Mouse (Mus musculus) heart, embryonic 10.5 days (tissue): Measurements from ENCODE around the gene Scn8a. TPM values are rescaled to one million over a fixed set of nuclear protein-coding genes. Genes with fewer than 3 reads are reported as not detected.
A peak's percentile ranks its signal among the peaks of the same experiment; 100 is the strongest.

ENCODE experiments used
- DNase-seq: peaks from one replicate; pipeline ENCODE4 v3.0.0-alpha.2; 2017; ENCODE audit warnings: low spot score
- H3K27ac ChIP-seq: fragments of 300-500 bp; sonication (generic); 2 replicates; pipeline ENCODE4 v1.5.1; 2016; ENCODE audit warnings: mild to moderate bottlenecking
- H3K27me3 ChIP-seq: fragments of 300-500 bp; sonication (generic); 2 replicates; pipeline ENCODE4 v1.6.1; 2016; ENCODE audit warnings: mild to moderate bottlenecking; ENCODE audit not compliant: poor library complexity, insufficient read depth, severe bottlenecking
- H3K36me3 ChIP-seq: fragments of 300-500 bp; sonication (generic); 2 replicates; pipeline ENCODE4 v1.6.1; 2016; ENCODE audit warnings: mild to moderate bottlenecking, moderate library complexity
- H3K4me1 ChIP-seq: fragments of 300-500 bp; sonication (generic); 2 replicates; pipeline ENCODE4 v1.6.1; 2016; ENCODE audit warnings: mild to moderate bottlenecking
- H3K4me3 ChIP-seq: fragments of 300-500 bp; sonication (generic); 2 replicates; pipeline ENCODE4 v1.5.1; 2016; ENCODE audit warnings: mild to moderate bottlenecking, moderate library complexity
- H3K9me3 ChIP-seq: fragments of 300-500 bp; sonication (generic); 2 replicates; pipeline ENCODE4 v1.6.1; 2016; ENCODE audit warnings: mild to moderate bottlenecking, moderate library complexity
- WGBS: fragments of 180-500 bp; shearing (Covaris S2); methylation state at CpG from one replicate; pipeline ENCODE4 v1.1.7; 2016; 5-methylcytosine and 5-hydroxymethylcytosine counted together
- polyA plus RNA-seq: library from polyadenylated mRNA; unstranded; fragments of >200 nt; fragmentation: Nextera tagmentation; extraction: Ambion mirVana; gene quantifications from 2 replicates; pipeline ENCODE4 v1.2.1, GENCODE M21; 2016

Scn8a gene
- polyA plus RNA-seq, 1 experiment from 2014 or later = 2.0 TPM

DNA sequence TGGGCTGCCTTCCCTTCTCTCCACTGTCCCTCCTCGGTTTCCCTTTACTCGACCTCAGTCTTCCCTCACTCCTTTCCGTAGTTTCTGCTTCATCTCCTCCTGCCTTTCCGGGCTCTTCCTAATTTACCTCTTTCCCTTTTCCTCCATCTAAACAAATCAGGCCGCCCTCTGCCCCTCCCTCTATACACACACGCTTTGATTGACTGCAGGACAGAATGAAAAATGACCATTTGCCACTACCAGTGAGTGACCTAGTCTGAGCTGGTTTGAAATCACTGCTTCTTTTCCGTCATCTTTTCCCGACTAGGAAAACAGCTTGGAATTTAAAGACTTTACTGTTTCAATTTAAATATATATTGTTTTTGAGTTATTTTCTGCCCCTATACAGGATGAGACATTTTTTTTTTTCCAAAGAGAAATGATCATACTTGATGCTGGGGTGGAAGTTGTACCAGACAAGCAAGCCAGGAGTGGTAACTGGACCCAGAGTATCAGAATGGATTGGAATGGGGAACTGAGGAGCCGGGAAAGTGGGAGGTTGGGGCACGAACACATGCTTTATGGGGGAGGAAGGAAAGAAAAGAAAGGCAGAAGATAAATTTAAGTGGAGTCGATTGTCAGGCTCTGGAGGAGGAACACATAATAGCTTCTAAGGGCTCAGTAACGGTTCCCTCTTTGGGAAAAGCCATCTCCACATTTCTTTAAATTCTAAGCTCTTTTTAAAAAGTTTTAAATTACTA lies 114.7 kb downstream of the Scn8a start:
- 22% methylated on average over 12 of the region's 12 CpGs for WGBS
- H3K36me3 ChIP-seq = no peaks in the 10 kb centered on the region
- no peaks in the 10 kb centered on the region for H3K9me3 ChIP-seq
- peak overlapping the region; percentile 71 for H3K27ac ChIP-seq
- peaks cover 9% of the 10 kb centered on the region for H3K4me1 ChIP-seq
- DNase-seq = no peak
- peaks cover 39% of the 10 kb centered on the region for H3K27me3 ChIP-seq
- H3K4me3 ChIP-seq = peak overlapping the region; percentile 70

DNA sequence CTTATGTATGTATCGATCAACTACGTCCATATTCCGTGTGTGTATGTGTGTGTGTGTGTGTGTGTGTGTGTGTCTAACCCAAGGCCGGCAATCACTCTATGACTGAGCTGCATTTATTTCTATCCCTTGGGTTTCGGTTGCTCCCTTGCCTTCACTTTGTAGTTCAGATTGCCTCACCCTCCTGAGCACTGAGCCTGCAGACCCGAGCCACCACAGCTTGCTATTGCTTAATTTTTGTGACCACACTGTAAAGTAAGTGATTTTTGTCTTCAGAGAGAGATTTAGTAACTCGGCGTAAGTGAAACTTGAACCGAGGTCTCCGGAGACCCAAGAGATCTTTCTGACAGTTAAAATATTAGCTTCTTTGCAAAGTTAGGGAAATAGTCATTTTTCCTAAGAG lies 116.8 kb downstream of the Scn8a start:
- Histone ChIP-seq H3K9me3 (no peaks in the 10 kb centered on the region), H3K27me3 (peaks cover 33% of the 10 kb centered on the region), H3K27ac (no peak overlapping the region), H3K36me3 (no peaks in the 10 kb centered on the region), H3K4me1 (peaks cover 9% of the 10 kb centered on the region), H3K4me3 (no peak overlapping the region)
- DNase-seq = no peak
- whole genome bisulfite sequencing = 86% methylated on average over 10 of the region's 10 CpGs

DNA sequence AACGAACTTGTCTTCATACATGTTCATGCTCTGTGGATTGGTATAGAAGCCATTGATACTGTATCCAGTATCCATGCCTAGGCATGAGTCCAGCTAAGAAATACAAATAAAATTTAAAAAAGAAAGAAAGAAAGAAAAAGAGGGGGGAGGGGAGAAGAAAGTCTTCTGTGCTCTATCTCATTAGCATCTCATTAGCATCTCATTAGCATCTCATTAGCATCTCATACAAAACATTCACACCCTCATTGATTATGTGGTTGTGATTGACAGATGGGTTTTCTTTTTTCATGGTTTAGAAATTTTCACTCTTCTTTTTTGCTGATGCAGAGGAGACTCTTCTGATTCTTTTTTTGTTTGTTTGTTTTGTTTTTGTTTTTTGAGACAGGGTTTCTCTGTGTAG lies 117.4 kb downstream of the Scn8a start:
- H3K27ac ChIP-seq = no peak overlapping the region
- no peaks in the 10 kb centered on the region for H3K9me3 ChIP-seq
- H3K36me3 ChIP-seq = no peaks in the 10 kb centered on the region
- no peak for DNase-seq
- peaks cover 9% of the 10 kb centered on the region for H3K4me1 ChIP-seq
- H3K27me3 ChIP-seq = peaks cover 30% of the 10 kb centered on the region
- 87% methylated on average over 1 of the region's 1 CpGs for WGBS
- no peak overlapping the region for H3K4me3 ChIP-seq

DNA sequence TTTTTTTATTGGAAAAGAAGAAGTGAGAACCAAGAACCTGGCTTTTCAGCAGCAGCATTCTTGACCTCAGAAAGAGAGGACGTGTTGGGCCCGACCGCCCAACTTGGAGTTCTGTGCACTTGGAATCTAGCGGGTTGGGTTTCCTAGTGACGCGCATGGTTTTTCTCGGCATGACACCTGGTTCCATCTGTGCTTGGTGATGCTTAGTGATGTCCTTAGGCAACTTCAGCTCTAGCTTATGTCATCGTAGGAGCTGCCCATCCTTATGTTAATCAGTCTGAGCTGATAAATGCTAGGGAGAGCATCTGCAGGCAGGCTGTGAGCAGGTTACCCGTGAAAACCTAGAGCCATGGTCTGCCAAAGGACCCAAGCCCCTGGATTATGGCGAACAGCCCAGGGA lies 120.6 kb downstream of the Scn8a start:
- no peaks in the 10 kb centered on the region for H3K4me1 ChIP-seq
- 84% methylated on average over 10 of the region's 10 CpGs for WGBS
- no peak overlapping the region for H3K4me3 ChIP-seq
- peaks cover 18% of the 10 kb centered on the region for H3K27me3 ChIP-seq
- no peaks in the 10 kb centered on the region for H3K36me3 ChIP-seq
- no peak overlapping the region for H3K27ac ChIP-seq
- DNase-seq = no peak
- H3K9me3 ChIP-seq = no peaks in the 10 kb centered on the region

DNA sequence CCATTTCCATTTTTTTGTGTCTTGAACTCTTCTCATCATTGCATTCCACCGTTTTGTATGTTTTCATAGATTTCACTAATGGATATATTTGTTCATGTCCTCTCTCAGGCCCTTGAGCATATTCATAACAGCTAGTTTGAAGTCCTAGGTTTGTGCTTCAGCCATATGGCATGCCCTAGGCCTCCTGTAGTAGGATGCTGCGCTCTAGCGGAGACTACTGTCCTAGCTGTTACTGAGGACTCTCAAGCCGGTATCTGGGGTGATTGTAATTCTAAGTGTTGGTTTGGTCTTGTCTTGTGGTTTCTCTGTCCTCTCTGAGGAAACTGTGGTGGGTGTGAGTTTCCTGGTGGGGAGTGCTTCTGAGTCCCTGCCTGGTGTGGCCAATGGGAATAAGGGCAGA lies 127.4 kb downstream of the Scn8a start:
- Histone ChIP-seq H3K36me3 (no peaks in the 10 kb centered on the region), H3K4me1 (no peaks in the 10 kb centered on the region), H3K27ac (no peak overlapping the region), H3K9me3 (no peaks in the 10 kb centered on the region), H3K4me3 (no peak overlapping the region), H3K27me3 (peaks cover 14% of the 10 kb centered on the region; the same call in 1 of the 2 replicates)
- WGBS = 27% methylated on average over 4 of the region's 4 CpGs
- no peak for DNase-seq

DNA sequence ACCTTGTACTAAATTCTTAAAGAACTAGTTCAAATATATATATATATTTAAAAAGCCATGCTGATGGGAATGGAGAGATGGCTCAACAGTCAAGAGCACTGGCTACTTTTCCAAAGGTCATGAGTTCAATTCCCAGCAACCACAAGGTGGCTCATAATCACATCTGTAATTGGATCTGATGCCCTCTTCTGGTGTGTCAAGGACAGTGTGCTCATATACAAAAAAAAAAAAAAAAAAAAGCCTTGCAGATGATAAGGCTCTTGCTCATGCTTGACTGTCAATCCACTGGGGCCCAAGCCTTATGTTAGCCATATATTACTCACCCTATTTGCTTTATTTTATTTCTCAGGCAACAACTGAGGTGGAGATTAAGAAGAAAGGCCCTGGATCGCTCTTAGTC lies 132.0 kb downstream of the Scn8a start:
- DNase-seq = no peak
- peaks cover 10% of the 10 kb centered on the region; the same call in 1 of the 2 replicates for H3K27me3 ChIP-seq
- H3K4me1 ChIP-seq = peaks cover 11% of the 10 kb centered on the region; the same call in 1 of the 2 replicates
- H3K4me3 ChIP-seq = no peak overlapping the region
- H3K27ac ChIP-seq = no peak overlapping the region
- no peaks in the 10 kb centered on the region for H3K9me3 ChIP-seq
- 90% methylated on average over 1 of the region's 1 CpGs for WGBS
- no peaks in the 10 kb centered on the region for H3K36me3 ChIP-seq

DNA sequence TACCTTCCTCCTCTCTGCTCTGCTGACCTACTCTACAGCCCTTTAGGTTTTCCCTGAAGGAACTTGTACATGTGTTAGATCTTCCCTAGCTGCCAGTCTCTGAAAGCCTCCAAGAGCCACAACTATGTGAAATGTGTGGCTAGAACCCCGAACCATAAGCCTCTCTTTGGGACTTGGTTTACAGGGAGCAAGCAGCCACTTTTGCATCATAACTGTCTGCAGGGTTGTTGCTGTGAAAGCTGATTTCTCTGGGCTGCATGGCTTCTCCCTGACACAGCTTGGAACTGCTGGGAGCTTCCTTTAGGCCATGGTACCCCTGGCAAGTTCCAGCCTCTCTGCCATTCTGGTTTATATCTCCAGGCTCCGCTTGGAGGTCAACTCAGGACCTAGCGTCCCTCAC lies 132.8 kb downstream of the Scn8a start:
- Histone ChIP-seq H3K4me1 (peaks cover 18% of the 10 kb centered on the region), H3K27ac (no peak overlapping the region), H3K36me3 (no peaks in the 10 kb centered on the region), H3K27me3 (peaks cover 11% of the 10 kb centered on the region), H3K4me3 (no peak overlapping the region), H3K9me3 (no peaks in the 10 kb centered on the region)
- no peak for DNase-seq
- 80% methylated on average over 3 of the region's 3 CpGs for WGBS

DNA sequence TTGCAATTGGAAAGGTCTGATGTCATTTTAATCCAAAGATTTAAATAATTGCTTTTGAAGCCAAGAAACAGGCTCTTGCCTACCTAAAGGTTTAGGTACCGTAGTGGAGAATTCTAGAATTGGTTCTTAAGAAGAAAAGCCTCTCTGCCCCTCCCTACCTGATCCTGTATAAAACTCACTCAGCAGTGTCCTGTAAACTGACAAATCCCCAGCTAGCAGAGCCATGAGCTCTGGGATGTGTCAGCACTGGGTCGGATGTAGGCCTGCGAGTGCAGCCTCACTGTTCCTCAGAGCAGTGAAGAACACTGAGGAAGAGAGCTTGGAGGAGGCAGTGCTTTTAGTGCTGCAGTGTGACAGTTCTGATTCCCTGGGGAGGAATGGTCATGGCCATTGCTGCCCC lies 134.9 kb downstream of the Scn8a start:
- Histone ChIP-seq H3K4me1 (peaks cover 18% of the 10 kb centered on the region), H3K9me3 (no peaks in the 10 kb centered on the region), H3K27me3 (peaks cover 23% of the 10 kb centered on the region), H3K27ac (no peak overlapping the region), H3K4me3 (no peak overlapping the region), H3K36me3 (no peaks in the 10 kb centered on the region)
- 66% methylated on average over 3 of the region's 3 CpGs for WGBS
- no peak for DNase-seq

DNA sequence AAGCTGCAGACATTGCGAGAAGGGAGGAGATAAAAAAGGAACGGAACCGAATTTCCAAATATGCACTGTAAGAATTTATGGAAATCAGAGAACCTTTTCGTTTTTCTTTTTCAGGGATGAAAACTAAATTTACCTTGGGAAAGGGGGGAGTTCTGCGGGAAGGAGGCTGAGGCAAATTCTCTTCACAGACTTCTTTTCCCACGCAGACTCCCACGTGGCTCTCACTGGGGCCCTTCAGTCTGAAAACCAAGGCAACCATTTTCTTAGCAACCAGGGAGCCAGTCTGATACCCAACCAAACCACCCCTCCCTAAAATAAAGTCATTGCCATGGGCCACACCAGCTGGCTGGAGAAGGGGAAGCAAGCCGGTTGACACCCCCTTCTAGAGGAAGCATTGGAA lies 136.1 kb downstream of the Scn8a start:
- H3K4me1 ChIP-seq = peaks cover 18% of the 10 kb centered on the region
- peaks cover 23% of the 10 kb centered on the region for H3K27me3 ChIP-seq
- no peaks in the 10 kb centered on the region for H3K36me3 ChIP-seq
- H3K27ac ChIP-seq = no peak overlapping the region
- no peak overlapping the region for H3K4me3 ChIP-seq
- no peak for DNase-seq
- WGBS = 78% methylated on average over 8 of the region's 8 CpGs
- no peaks in the 10 kb centered on the region for H3K9me3 ChIP-seq

DNA sequence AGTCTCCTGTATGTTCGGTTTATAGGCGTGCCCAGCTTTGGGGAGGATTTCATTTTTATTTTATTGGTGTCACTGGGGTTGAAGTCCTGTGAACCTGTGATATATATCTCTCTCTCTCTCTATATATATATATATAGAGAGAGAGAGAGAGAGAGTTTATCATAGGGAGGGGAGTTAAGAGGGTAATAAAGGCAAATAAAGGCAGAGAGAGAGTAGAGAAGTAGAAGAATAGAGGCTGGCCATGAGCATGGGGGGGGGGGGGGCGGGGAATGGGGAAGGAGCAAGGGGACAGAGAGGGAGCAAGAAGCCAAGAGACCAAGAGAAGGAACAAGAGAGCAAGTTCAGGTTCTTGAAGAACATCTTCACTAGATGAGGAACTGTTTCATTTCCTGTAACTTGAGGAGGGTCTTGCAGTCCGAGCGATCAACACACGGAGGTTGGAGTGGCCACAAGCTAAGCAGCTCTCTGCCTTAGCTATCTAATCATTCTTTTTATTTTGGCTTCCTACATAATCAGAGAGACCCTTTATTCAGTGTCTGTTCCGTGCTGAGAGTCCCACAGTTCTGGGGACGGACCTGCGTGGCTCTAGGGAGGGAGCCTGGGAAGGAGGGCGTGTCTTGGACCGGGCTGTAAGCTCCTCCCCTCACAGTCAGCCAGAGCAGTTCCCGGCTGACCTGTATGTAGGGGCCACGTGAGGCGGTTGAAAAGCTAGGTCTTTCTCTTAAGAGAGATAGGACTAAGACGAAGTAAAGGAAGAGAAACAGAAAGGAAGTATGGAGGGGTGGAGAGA lies 136.8 kb downstream of the Scn8a start:
- H3K4me1 ChIP-seq = peaks cover 18% of the 10 kb centered on the region
- peak overlapping the region; percentile 61 for H3K4me3 ChIP-seq
- no peak overlapping the region for H3K27ac ChIP-seq
- peaks cover 23% of the 10 kb centered on the region for H3K27me3 ChIP-seq
- WGBS = 13% methylated on average over 14 of the region's 15 CpGs
- no peaks in the 10 kb centered on the region for H3K9me3 ChIP-seq
- DNase-seq = no peak
- H3K36me3 ChIP-seq = no peaks in the 10 kb centered on the region

DNA sequence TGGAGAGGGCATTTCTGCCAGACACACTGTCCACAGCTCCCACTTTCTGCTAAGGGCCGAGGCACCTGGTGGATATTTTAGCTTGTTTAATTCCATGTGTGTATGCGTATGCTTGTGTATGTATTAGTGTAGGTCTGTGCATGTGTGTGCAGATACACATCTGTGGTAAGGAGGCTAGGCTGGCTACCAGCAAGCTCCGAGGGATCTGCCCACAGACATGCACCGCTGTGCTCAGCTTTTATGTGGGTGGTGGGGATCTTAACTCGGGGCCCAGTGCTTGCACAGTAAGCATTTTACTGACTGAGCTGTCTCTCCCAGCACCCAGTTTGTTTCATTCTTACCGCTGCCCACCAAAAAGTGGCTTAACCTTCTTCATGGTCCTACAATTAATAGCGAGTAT lies 137.6 kb downstream of the Scn8a start:
- 72% methylated on average over 7 of the region's 7 CpGs for WGBS

DNA sequence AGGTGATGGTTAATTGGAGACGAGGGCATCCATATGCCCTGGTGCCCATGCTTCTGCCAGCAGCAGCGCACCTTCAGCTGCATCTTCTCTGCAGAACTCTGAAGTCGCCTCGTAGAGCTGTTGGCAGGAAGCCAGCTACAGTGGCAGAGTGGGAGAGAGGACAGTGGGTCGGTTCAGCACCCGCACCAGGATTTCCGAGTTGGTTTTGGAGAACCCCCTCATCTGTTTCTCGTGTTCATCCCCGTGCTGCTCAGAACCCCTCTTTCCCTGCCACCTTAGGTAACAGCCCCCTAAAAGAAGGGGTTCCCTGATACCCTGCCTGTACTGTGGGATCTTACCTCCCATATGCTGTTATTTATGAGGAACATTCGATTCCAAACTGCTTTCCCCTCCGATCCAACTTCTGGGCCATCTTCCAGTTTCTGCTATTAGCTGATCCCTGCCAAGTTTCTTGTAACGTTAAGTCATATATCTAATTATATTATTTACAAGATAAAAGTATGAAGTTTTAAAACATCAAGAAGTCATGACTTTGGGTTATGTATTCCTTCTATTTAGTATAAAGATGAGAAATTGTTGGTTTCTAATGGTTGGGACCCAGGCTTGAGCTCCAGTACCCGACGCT lies 138.8 kb downstream of the Scn8a start:
- 84% methylated on average over 14 of the region's 14 CpGs for WGBS
- H3K4me3 ChIP-seq = no peak overlapping the region
- DNase-seq = no peak

More for the DNA sequence above, 137.6 kb downstream of the Scn8a start:
- Histone ChIP-seq H3K27me3 (peaks cover 23% of the 10 kb centered on the region), H3K4me3 (peak overlapping the region; percentile 61), H3K27ac (no peak overlapping the region), H3K9me3 (no peaks in the 10 kb centered on the region), H3K36me3 (no peaks in the 10 kb centered on the region), H3K4me1 (peaks cover 18% of the 10 kb centered on the region)
- no peak for DNase-seq

DNA sequence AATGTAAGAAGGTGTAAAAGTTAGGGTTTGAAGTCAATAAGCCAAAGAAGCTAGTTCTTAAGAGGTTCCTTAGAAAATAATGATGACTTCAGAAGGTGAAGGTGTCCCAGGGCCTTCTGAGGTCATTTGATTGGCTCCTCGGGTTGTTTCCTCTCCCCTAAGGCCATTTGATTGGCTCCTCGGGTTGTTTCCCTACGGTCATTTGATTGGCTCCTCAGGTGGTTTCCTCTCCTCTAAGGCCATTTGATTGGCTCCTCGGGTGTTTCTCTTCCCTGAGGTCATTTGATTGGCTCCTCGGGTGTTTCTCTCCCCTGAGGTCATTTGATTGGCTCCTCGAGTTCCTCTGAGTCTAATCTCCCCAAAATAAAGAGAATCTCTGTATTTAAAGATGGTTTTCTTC lies 141.7 kb downstream of the Scn8a start:
- Histone ChIP-seq H3K4me3 (no peak overlapping the region), H3K9me3 (no peaks in the 10 kb centered on the region), H3K27ac (no peak overlapping the region), H3K27me3 (peaks cover 29% of the 10 kb centered on the region), H3K36me3 (no peaks in the 10 kb centered on the region), H3K4me1 (peaks cover 8% of the 10 kb centered on the region)
- 74% methylated on average over 6 of the region's 6 CpGs for WGBS
- no peak for DNase-seq

More for the DNA sequence above, 138.8 kb downstream of the Scn8a start:
- Histone ChIP-seq H3K27me3 (peaks cover 23% of the 10 kb centered on the region), H3K27ac (no peak overlapping the region), H3K36me3 (no peaks in the 10 kb centered on the region), H3K9me3 (no peaks in the 10 kb centered on the region), H3K4me1 (peaks cover 18% of the 10 kb centered on the region)
